Mouse (Mus musculus): ENCODE results near the gene Nkx2-5.

- TF ChIP-seq POLR2A (IDR thresholded peaks at IDR 0.05; ENCODE audit: insufficient read depth, low read depth, low read length), result no peak
- TF ChIP-seq CTCF (IDR thresholded peaks at IDR 0.05), result no peak
Measured at GRCm38 (mm10) chr17:26797379-26798128, 47.3 kb downstream of the Nkx2-5 start.
